Mouse (Mus musculus): ENCODE measurements around the gene Tagap1. TPM values are rescaled to one million over a fixed set of nuclear protein-coding genes. Genes with fewer than 3 reads are reported as not detected.
"Not testable (repeated sequence)": the region's sequence is repeated elsewhere in the genome, so short reads cannot be mapped to it uniquely, and the experiment has no call there.

Gene Tagap1
- polyA plus RNA-seq, 1 experiment from 2014 or later = 45.5 TPM

GRCm38 (mm10) chr17:6959543-6960259 lies 1.3 kb downstream of the Tagap1 start:
- H3K9me3 ChIP-seq; H3K27me3 ChIP-seq (replicated peaks); H3K36me3 ChIP-seq; H3K9ac ChIP-seq; H3K4me1 ChIP-seq; H3K27ac ChIP-seq; ATAC-seq (ENCODE audit: insufficient read depth, low FRiP score, low read depth): not testable (repeated sequence)
- 57% methylated on average over 5 of the region's 6 CpGs for WGBS
- peak overlapping the region; percentile 41 for H3K4me2 ChIP-seq
- H3K4me3 ChIP-seq (replicated peaks) = peak overlapping the region; percentile 53

GRCm38 (mm10) chr17:6958881-6959280 lies 2.1 kb downstream of the Tagap1 start:
- H3K36me3 ChIP-seq; H3K4me2 ChIP-seq; ATAC-seq (ENCODE audit: insufficient read depth, low FRiP score, low read depth); H3K27ac ChIP-seq; H3K27me3 ChIP-seq (replicated peaks); H3K4me3 ChIP-seq (replicated peaks); H3K4me1 ChIP-seq; H3K9me3 ChIP-seq; H3K9ac ChIP-seq: not testable (repeated sequence)
- WGBS = 83% methylated on average over 7 of the region's 8 CpGs

- H3K27ac ChIP-seq = peak overlapping the region; percentile 92
- H3K36me3 ChIP-seq; H3K4me1 ChIP-seq; H3K9me3 ChIP-seq; H3K9ac ChIP-seq; H3K27me3 ChIP-seq (replicated peaks): not testable (repeated sequence)
- H3K4me2 ChIP-seq = peak overlapping the region; percentile 57
- H3K4me3 ChIP-seq (replicated peaks) = peak overlapping the region; percentile 61
- WGBS = 9% methylated on average over 9 of the region's 9 CpGs
- ATAC-seq (ENCODE audit: insufficient read depth, low FRiP score, low read depth) = 0 out of 2 replicates have a peak, but pooled peaks have one; percentile 1
These were observed 12.2 kb downstream of the Tagap1 start for GRCm38 (mm10) chr17:6948769-6949228.

- H3K9me3 ChIP-seq = not testable (repeated sequence)
- WGBS = under 1% methylated on average over 72 of the region's 73 CpGs
- ATAC-seq (ENCODE audit: insufficient read depth, low FRiP score, low read depth) = peak; percentile 96
These were observed 12.8 kb downstream of the Tagap1 start, which contains the start of gene Rsph3b for GRCm38 (mm10) chr17:6947984-6948768. TSS of gene Rsph3b (minus strand) at chr17:6948682.

GRCm38 (mm10) chr17:6947637-6947983 lies 13.3 kb downstream of the Tagap1 start:
- WGBS = no CpG with 5 or more reads among the region's 8 CpGs
- not testable (repeated sequence) for H3K27me3 ChIP-seq (replicated peaks); H3K36me3 ChIP-seq; H3K4me1 ChIP-seq; H3K9ac ChIP-seq; ATAC-seq (ENCODE audit: insufficient read depth, low FRiP score, low read depth); H3K27ac ChIP-seq; H3K9me3 ChIP-seq
- H3K4me2 ChIP-seq = peak overlapping the region; percentile 57
- H3K4me3 ChIP-seq (replicated peaks) = peak overlapping the region; percentile 61

More at GRCm38 (mm10) chr17:6947984-6948768, 12.8 kb downstream of the Tagap1 start, which contains the start of gene Rsph3b:
- Histone ChIP-seq H3K9ac (peak within 1 kb of the TSS; percentile 29; the same call in 1 of the 2 replicates), H3K4me2 (peak within 1 kb of the TSS; percentile 57), H3K4me3 (replicated peaks) (peak within 1 kb of the TSS; percentile 61), H3K27ac (peak within 1 kb of the TSS; percentile 92)
- H3K27me3 ChIP-seq (replicated peaks); H3K4me1 ChIP-seq; H3K36me3 ChIP-seq: not testable (repeated sequence)

- H3K4me1 ChIP-seq; H3K9me3 ChIP-seq; ATAC-seq (ENCODE audit: insufficient read depth, low FRiP score, low read depth); H3K4me2 ChIP-seq; H3K27me3 ChIP-seq (replicated peaks); H3K27ac ChIP-seq; H3K4me3 ChIP-seq (replicated peaks); H3K9ac ChIP-seq; H3K36me3 ChIP-seq: not testable (repeated sequence)
- WGBS = no CpG with 5 or more reads among the region's 4 CpGs
These were observed 18.4 kb downstream of the Tagap1 start for GRCm38 (mm10) chr17:6942560-6942959.

- not testable (repeated sequence) for H3K4me1 ChIP-seq; ATAC-seq (ENCODE audit: insufficient read depth, low FRiP score, low read depth)
- 93% methylated on average over 7 of the region's 7 CpGs for WGBS
These were observed 29.3 kb downstream of the Tagap1 start for GRCm38 (mm10) chr17:6931625-6932024.

GRCm38 (mm10) chr17:6920351-6920894 lies 40.5 kb downstream of the Tagap1 start:
- H3K36me3 ChIP-seq; H3K4me1 ChIP-seq; ATAC-seq (ENCODE audit: insufficient read depth, low FRiP score, low read depth); H3K27ac ChIP-seq; H3K9me3 ChIP-seq; H3K27me3 ChIP-seq (replicated peaks); H3K9ac ChIP-seq; H3K4me2 ChIP-seq; H3K4me3 ChIP-seq (replicated peaks): not testable (repeated sequence)
- 88% methylated on average over 7 of the region's 7 CpGs for WGBS

More at GRCm38 (mm10) chr17:6931625-6932024, 29.3 kb downstream of the Tagap1 start:
- not testable (repeated sequence) for H3K9me3 ChIP-seq; H3K27ac ChIP-seq; H3K27me3 ChIP-seq (replicated peaks); H3K36me3 ChIP-seq; H3K4me3 ChIP-seq (replicated peaks); H3K4me2 ChIP-seq; H3K9ac ChIP-seq

GRCm38 (mm10) chr17:6919388-6919787 lies 41.6 kb downstream of the Tagap1 start:
- H3K36me3 ChIP-seq; H3K27ac ChIP-seq; H3K4me2 ChIP-seq; H3K4me1 ChIP-seq; H3K9me3 ChIP-seq; H3K9ac ChIP-seq; H3K27me3 ChIP-seq (replicated peaks); ATAC-seq (ENCODE audit: insufficient read depth, low FRiP score, low read depth); H3K4me3 ChIP-seq (replicated peaks): not testable (repeated sequence)
- WGBS = 81% methylated on average over 3 of the region's 3 CpGs

- not testable (repeated sequence) for H3K4me1 ChIP-seq; ATAC-seq (ENCODE audit: insufficient read depth, low FRiP score, low read depth); H3K27me3 ChIP-seq (replicated peaks); H3K4me3 ChIP-seq (replicated peaks); H3K9me3 ChIP-seq; H3K4me2 ChIP-seq; H3K27ac ChIP-seq; H3K36me3 ChIP-seq; H3K9ac ChIP-seq
- 83% methylated on average over 4 of the region's 4 CpGs for WGBS
These were observed 45.7 kb downstream of the Tagap1 start for GRCm38 (mm10) chr17:6915282-6915681.

- H3K4me2 ChIP-seq; H3K4me1 ChIP-seq; H3K27me3 ChIP-seq (replicated peaks); H3K4me3 ChIP-seq (replicated peaks); H3K27ac ChIP-seq; H3K36me3 ChIP-seq; H3K9ac ChIP-seq; H3K9me3 ChIP-seq; ATAC-seq (ENCODE audit: insufficient read depth, low FRiP score, low read depth): not testable (repeated sequence)
- 68% methylated on average over 2 of the region's 6 CpGs for WGBS
These were observed 46.9 kb downstream of the Tagap1 start for GRCm38 (mm10) chr17:6914066-6914465.

Measured in stomach, embryonic 15.5 days (tissue).